Mouse (Mus musculus) ES-Bruce4 (cell line): ENCODE results near the gene Cmbl. TPM values are rescaled to one million over a fixed set of nuclear protein-coding genes. Genes with fewer than 3 reads are reported as not detected.

ENCODE experiments used
- H3K27ac ChIP-seq: 2 replicates; pipeline ENCODE4 v1.5.1; 2012; ENCODE audit warnings: low read length, inconsistent platforms; ENCODE audit not compliant: insufficient read depth
- H3K27me3 ChIP-seq: 2 replicates; pipeline ENCODE4 v1.6.1; 2012; ENCODE audit warnings: mild to moderate bottlenecking, low read length, inconsistent platforms; ENCODE audit not compliant: control insufficient read depth, poor library complexity, insufficient read depth, severe bottlenecking
- H3K36me3 ChIP-seq: 2 replicates; pipeline ENCODE4 v1.6.1; 2012; ENCODE audit warnings: inconsistent platforms, mild to moderate bottlenecking, low read length, moderate library complexity; ENCODE audit not compliant: control insufficient read depth, poor library complexity, insufficient read depth, severe bottlenecking
- H3K4me1 ChIP-seq: one replicate; pipeline ENCODE4 v1.8.1; 2011; ENCODE audit warnings: low read length; ENCODE audit not compliant: control insufficient read depth, insufficient read depth
- H3K4me3 ChIP-seq: 2 replicates; pipeline ENCODE4 v1.5.1; 2011; ENCODE audit warnings: low read depth, mild to moderate bottlenecking, low read length
- H3K9ac ChIP-seq: 2 replicates; pipeline ENCODE4 v1.6.1; 2012; ENCODE audit warnings: low read depth, mild to moderate bottlenecking, inconsistent platforms; ENCODE audit not compliant: poor library complexity, severe bottlenecking
- H3K9me3 ChIP-seq: replicated peaks from 2 replicates; pipeline ENCODE4 v1.6.1; 2012; ENCODE audit warnings: mild to moderate bottlenecking, low read length, inconsistent platforms; ENCODE audit not compliant: control insufficient read depth, poor library complexity, insufficient read depth, severe bottlenecking
- CTCF ChIP-seq: IDR thresholded peaks from one replicate; pipeline ENCODE4 v1.8.1; 2011; ENCODE audit warnings: low read depth, low read length
- EP300 ChIP-seq: IDR thresholded peaks from 2 replicates; pipeline ENCODE4 v1.6.1; 2011; ENCODE audit warnings: low read depth, low read length; ENCODE audit not compliant: insufficient read depth
- POLR2A ChIP-seq: IDR thresholded peaks from one replicate; pipeline ENCODE4 v1.8.1; 2011; ENCODE audit warnings: low read length; ENCODE audit not compliant: insufficient read depth
- polyA plus RNA-seq: library from polyadenylated mRNA; stranded (reverse); fragments of >200 nt; gene quantifications from 2 replicates; pipeline ENCODE4 v1.2.4, GENCODE M21; 2011; ENCODE audit warnings: low read depth; ENCODE audit not compliant: missing spikeins, insufficient read depth, insufficient read length

Cmbl gene
- polyA plus RNA-seq, 1 experiment = not detected

DNA sequence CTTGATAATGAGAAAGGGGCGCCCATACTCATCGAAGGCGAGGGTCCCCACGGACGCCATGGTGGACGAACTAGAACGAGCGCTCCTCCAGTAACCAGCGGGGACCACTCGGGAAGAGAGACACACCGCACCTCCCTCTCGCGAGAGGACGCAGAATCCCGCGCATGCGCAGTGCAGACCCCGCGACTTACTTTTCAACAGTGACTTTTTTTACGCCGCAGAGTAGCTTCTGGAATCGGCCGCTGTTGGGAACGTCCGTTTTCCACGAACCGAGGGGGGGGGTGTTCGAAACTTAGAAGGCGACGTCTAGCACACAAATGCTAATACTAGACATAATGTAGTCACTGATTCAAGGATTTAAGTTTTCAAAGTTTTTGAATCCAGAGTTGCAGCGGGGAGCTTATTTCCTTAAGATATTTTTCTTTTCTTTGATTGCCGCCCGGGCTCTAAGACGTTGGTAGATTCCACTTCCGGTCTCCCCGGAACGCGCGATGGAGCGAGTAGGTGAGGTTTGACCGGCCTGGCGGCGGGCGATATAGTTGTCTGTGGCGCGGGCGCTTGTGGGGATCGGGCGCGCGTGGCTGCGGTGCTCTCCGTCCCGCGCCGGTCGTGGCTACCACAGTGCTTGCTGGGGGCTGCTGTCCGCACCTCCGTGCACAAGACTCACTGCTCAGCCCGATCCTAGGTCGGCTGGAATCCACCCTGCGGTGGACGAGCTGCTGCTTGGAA, 36.6 kb downstream of the Cmbl start, which contains the start of the genes Cct5 and Fam173b:
Cct5 (minus strand) TSS at position 159 of the 729 bp plus-strand sequence.
Fam173b (plus strand) TSS at position 207 of the 729 bp plus-strand sequence.
- Histone ChIP-seq H3K9me3 (no peaks in the 10 kb centered on the region), H3K27ac (no peak within 1 kb of the TSS; the same call in 1 of the 2 replicates), H3K9ac (peak within 1 kb of the TSS; percentile 86), H3K36me3 (peaks cover 13% of the 10 kb centered on the region), H3K4me3 (peak within 1 kb of the TSS; percentile 97), H3K4me1 (no peaks in the 10 kb centered on the region), H3K27me3 (no peaks in the 10 kb centered on the region)
- TF ChIP-seq CTCF (no peak), EP300 (peak; percentile 30; the same call in 1 of the 2 replicates), POLR2A (peak; percentile 77)

DNA sequence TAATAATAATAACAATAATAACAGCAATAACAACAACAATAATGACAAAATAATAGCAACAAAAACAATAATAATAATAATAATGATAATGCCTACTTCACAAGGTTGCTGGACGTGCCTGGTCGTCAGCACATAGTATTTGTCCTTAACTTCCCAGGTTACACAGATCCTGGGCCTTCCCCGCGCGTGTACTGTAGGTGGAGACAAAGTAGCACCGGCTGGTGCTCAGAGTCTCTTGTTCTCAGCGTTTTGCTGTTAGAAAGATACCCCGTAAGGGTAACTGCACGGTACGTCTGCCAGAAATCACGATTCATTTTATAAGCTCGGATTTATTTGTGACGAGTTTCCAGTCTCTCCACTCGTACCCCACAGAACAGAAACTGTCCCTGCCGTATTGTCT, 37.2 kb downstream of the Cmbl start:
- Histone ChIP-seq H3K27ac (no peak overlapping the region), H3K4me1 (no peaks in the 10 kb centered on the region), H3K27me3 (no peaks in the 10 kb centered on the region), H3K9me3 (no peaks in the 10 kb centered on the region), H3K9ac (peak overlapping the region; percentile 86), H3K36me3 (peaks cover 7% of the 10 kb centered on the region), H3K4me3 (peak overlapping the region; percentile 71)
- TF ChIP-seq EP300 (no peak), CTCF (no peak), POLR2A (no peak)

DNA sequence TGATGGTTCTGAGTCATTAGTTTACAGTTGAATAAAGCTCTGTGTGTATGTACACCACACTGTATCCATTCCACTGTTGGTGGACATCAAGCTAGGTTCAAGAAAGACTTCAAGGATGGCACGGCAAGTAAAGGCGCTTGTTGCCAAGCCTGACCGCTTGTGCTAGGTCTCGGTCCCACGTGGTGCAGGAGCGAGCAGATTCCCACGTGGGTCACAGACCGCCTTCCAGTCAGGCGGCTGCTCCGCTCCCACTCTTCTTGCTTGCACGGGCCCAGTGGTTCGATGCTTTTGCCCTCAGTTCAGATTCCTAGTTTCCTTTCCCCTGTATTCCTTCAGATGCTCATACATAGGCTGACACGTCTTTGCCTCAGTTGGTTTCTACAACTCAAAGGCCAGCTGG, 37.9 kb downstream of the Cmbl start:
- H3K4me1 ChIP-seq = no peaks in the 10 kb centered on the region
- no peaks in the 10 kb centered on the region for H3K9me3 ChIP-seq
- H3K27ac ChIP-seq = no peak overlapping the region
- H3K9ac ChIP-seq = peak overlapping the region; percentile 86
- TF ChIP-seq CTCF = no peak
- no peaks in the 10 kb centered on the region for H3K27me3 ChIP-seq
- peaks cover under 1% of the 10 kb centered on the region; the same call in 1 of the 2 replicates for H3K36me3 ChIP-seq
- no peak overlapping the region for H3K4me3 ChIP-seq

DNA sequence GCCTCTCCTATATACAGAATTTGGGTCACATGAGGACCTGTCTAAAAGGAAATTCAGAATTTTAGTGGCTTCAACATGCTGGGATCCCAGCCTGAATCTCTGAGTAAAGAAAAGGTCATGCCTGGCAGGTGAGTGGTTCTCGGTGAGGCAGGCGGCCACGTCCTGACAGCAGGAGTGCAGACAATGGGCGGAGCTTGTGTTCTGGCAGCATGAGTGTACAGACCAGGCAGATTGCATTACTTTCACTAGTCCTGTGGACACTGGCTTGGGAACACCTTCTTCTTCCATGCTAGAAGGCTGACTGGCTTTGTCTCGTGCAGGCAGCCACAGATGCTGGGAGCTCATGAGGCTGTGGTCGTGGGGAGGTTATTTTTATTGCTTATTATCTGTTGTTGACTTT, 41.6 kb downstream of the Cmbl start:
- Histone ChIP-seq H3K9me3 (no peaks in the 10 kb centered on the region), H3K9ac (no peak overlapping the region), H3K27ac (no peak overlapping the region), H3K4me3 (no peak overlapping the region), H3K4me1 (no peaks in the 10 kb centered on the region), H3K27me3 (no peaks in the 10 kb centered on the region), H3K36me3 (no peaks in the 10 kb centered on the region)
- TF ChIP-seq CTCF (no peak), EP300 (no peak), POLR2A (no peak)

DNA sequence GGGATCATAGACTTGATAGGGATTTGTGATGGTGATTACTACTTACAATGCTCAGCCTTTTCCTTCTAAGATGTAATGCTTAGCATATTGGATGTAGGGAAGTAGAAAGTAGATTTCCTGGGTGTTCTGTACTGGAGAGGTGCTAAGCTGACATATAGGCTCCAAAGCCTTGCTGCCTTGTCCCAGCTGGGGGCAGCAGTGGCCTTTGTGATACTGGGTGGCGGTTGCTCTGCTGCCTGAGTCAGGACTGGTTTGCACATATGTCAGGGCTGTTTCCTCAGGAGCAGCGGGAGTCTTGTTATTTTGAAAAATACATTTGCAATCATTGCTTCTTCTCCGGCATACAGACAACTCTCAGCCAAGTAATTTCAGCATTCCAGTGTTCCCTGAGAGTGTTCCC, 45.8 kb downstream of the Cmbl start:
- Histone ChIP-seq H3K4me3 (no peak overlapping the region), H3K36me3 (no peaks in the 10 kb centered on the region), H3K4me1 (no peaks in the 10 kb centered on the region), H3K9me3 (no peaks in the 10 kb centered on the region), H3K27ac (no peak overlapping the region), H3K27me3 (no peaks in the 10 kb centered on the region), H3K9ac (no peak overlapping the region)
- TF ChIP-seq CTCF (peak; percentile 53), EP300 (no peak), POLR2A (no peak)

DNA sequence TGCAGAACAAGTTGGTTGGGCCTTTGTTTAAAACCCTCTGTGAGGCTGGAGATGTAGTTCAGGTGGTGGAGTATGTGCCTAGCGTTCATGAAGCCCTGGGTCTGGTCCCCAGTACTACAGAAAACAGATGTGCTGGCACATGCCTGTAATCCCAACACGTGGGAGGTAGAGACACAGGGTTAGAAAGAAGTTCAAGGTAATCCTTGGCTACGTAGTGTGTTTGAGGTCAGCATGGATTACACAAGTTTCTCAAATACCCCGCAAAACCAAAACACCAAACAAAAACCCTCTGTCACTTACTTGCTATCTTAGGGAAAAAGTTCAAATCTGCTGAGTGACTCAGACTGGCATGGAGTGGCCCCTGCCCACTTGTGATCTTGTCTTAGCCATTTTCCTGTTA, 46.8 kb downstream of the Cmbl start:
- Histone ChIP-seq H3K36me3 (no peaks in the 10 kb centered on the region), H3K4me1 (no peaks in the 10 kb centered on the region), H3K27ac (no peak overlapping the region), H3K9ac (no peak overlapping the region), H3K9me3 (no peaks in the 10 kb centered on the region), H3K4me3 (no peak overlapping the region), H3K27me3 (no peaks in the 10 kb centered on the region)
- TF ChIP-seq EP300 = no peak
